Mouse (Mus musculus): ENCODE measurements around the gene Syt1. TPM values are rescaled to one million over a fixed set of nuclear protein-coding genes. Genes with fewer than 3 reads are reported as not detected.

The Syt1 gene
- polyA plus RNA-seq, 1 experiment, result 0.67 TPM

- Histone ChIP-seq H3K4me1 (ENCODE audit: control insufficient read depth, insufficient read depth, insufficient read length, low read length) (no peaks in the 10 kb centered on the region), H3K27me3 (ENCODE audit: control insufficient read depth, insufficient read depth, low read length) (no peaks in the 10 kb centered on the region), H3K4me3 (ENCODE audit: low read depth, low read length) (no peak overlapping the region), H3K27ac (ENCODE audit: insufficient read depth, low read depth, low read length) (no peak overlapping the region), H3K36me3 (ENCODE audit: control insufficient read depth, insufficient read depth, low read length) (no peaks in the 10 kb centered on the region)
- 89% methylated on average over 6 of the region's 6 CpGs for WGBS
- TF ChIP-seq CTCF (IDR thresholded peaks at IDR 0.05; ENCODE audit: extremely low read depth, insufficient read length, insufficient replicate concordance, low read depth, low read length) (no peak), POLR2A (IDR thresholded peaks at IDR 0.05; ENCODE audit: low read depth, low read length) (no peak)
Observed at GRCm38 (mm10) chr10:108569568-108570139, 441.1 kb downstream of the Syt1 start.

- TF ChIP-seq CTCF (IDR thresholded peaks at IDR 0.05; ENCODE audit: extremely low read depth, insufficient read length, insufficient replicate concordance, low read depth, low read length), result no peak
- TF ChIP-seq POLR2A (IDR thresholded peaks at IDR 0.05; ENCODE audit: low read depth, low read length), result no peak
- Histone ChIP-seq H3K27ac (ENCODE audit: insufficient read depth, low read depth, low read length) (no peak overlapping the region), H3K27me3 (ENCODE audit: control insufficient read depth, insufficient read depth, low read length) (no peaks in the 10 kb centered on the region), H3K4me3 (ENCODE audit: low read depth, low read length) (no peak overlapping the region), H3K4me1 (ENCODE audit: control insufficient read depth, insufficient read depth, insufficient read length, low read length) (no peaks in the 10 kb centered on the region), H3K36me3 (ENCODE audit: control insufficient read depth, insufficient read depth, low read length) (no peaks in the 10 kb centered on the region)
- WGBS, result 39% methylated on average over 6 of the region's 6 CpGs
Observed at GRCm38 (mm10) chr10:108568925-108569324, 441.9 kb downstream of the Syt1 start.

- Histone ChIP-seq H3K4me1 (ENCODE audit: control insufficient read depth, insufficient read depth, insufficient read length, low read length) (no peaks in the 10 kb centered on the region), H3K36me3 (ENCODE audit: control insufficient read depth, insufficient read depth, low read length) (no peaks in the 10 kb centered on the region), H3K27me3 (ENCODE audit: control insufficient read depth, insufficient read depth, low read length) (no peaks in the 10 kb centered on the region), H3K4me3 (ENCODE audit: low read depth, low read length) (no peak overlapping the region), H3K27ac (ENCODE audit: insufficient read depth, low read depth, low read length) (no peak overlapping the region)
- 20% methylated on average over 8 of the region's 8 CpGs for WGBS
- TF ChIP-seq POLR2A (IDR thresholded peaks at IDR 0.05; ENCODE audit: low read depth, low read length) (no peak), CTCF (IDR thresholded peaks at IDR 0.05; ENCODE audit: extremely low read depth, insufficient read length, insufficient replicate concordance, low read depth, low read length) (no peak)
Observed at GRCm38 (mm10) chr10:108568136-108568535, 442.6 kb downstream of the Syt1 start.

- H3K4me3 ChIP-seq (ENCODE audit: low read depth, low read length), result no peak overlapping the region
- H3K4me1 ChIP-seq (ENCODE audit: control insufficient read depth, insufficient read depth, insufficient read length, low read length), result no peaks in the 10 kb centered on the region
- H3K27me3 ChIP-seq (ENCODE audit: control insufficient read depth, insufficient read depth, low read length), result no peaks in the 10 kb centered on the region
- H3K36me3 ChIP-seq (ENCODE audit: control insufficient read depth, insufficient read depth, low read length), result no peaks in the 10 kb centered on the region
- no peak for TF ChIP-seq CTCF (IDR thresholded peaks at IDR 0.05; ENCODE audit: extremely low read depth, insufficient read length, insufficient replicate concordance, low read depth, low read length)
- WGBS, result 90% methylated on average over 6 of the region's 6 CpGs
- no peak overlapping the region for H3K27ac ChIP-seq (ENCODE audit: insufficient read depth, low read depth, low read length)
Observed at GRCm38 (mm10) chr10:108567456-108567855, 443.3 kb downstream of the Syt1 start.

- no peaks in the 10 kb centered on the region for H3K36me3 ChIP-seq (ENCODE audit: control insufficient read depth, insufficient read depth, low read length)
- no peaks in the 10 kb centered on the region for H3K4me1 ChIP-seq (ENCODE audit: control insufficient read depth, insufficient read depth, insufficient read length, low read length)
- no peak overlapping the region for H3K4me3 ChIP-seq (ENCODE audit: low read depth, low read length)
- WGBS, result 81% methylated on average over 2 of the region's 2 CpGs
- no peak overlapping the region for H3K27ac ChIP-seq (ENCODE audit: insufficient read depth, low read depth, low read length)
- TF ChIP-seq POLR2A (IDR thresholded peaks at IDR 0.05; ENCODE audit: low read depth, low read length) (no peak), CTCF (IDR thresholded peaks at IDR 0.05; ENCODE audit: extremely low read depth, insufficient read length, insufficient replicate concordance, low read depth, low read length) (no peak)
- no peaks in the 10 kb centered on the region for H3K27me3 ChIP-seq (ENCODE audit: control insufficient read depth, insufficient read depth, low read length)
Observed at GRCm38 (mm10) chr10:108559607-108559908, 451.2 kb downstream of the Syt1 start.

GRCm38 (mm10) chr10:108558812-108559606 is 451.8 kb downstream of the Syt1 start:
- Histone ChIP-seq H3K4me1 (ENCODE audit: control insufficient read depth, insufficient read depth, insufficient read length, low read length) (no peaks in the 10 kb centered on the region), H3K27me3 (ENCODE audit: control insufficient read depth, insufficient read depth, low read length) (no peaks in the 10 kb centered on the region), H3K36me3 (ENCODE audit: control insufficient read depth, insufficient read depth, low read length) (no peaks in the 10 kb centered on the region), H3K4me3 (ENCODE audit: low read depth, low read length) (no peak overlapping the region), H3K27ac (ENCODE audit: insufficient read depth, low read depth, low read length) (no peak overlapping the region)
- TF ChIP-seq POLR2A (IDR thresholded peaks at IDR 0.05; ENCODE audit: low read depth, low read length) (no peak), CTCF (IDR thresholded peaks at IDR 0.05; ENCODE audit: extremely low read depth, insufficient read length, insufficient replicate concordance, low read depth, low read length) (no peak)
- WGBS, result 81% methylated on average over 19 of the region's 19 CpGs

GRCm38 (mm10) chr10:108552544-108552943 is 458.2 kb downstream of the Syt1 start:
- Histone ChIP-seq H3K4me1 (ENCODE audit: control insufficient read depth, insufficient read depth, insufficient read length, low read length) (no peaks in the 10 kb centered on the region), H3K4me3 (ENCODE audit: low read depth, low read length) (no peak overlapping the region), H3K36me3 (ENCODE audit: control insufficient read depth, insufficient read depth, low read length) (no peaks in the 10 kb centered on the region), H3K27me3 (ENCODE audit: control insufficient read depth, insufficient read depth, low read length) (no peaks in the 10 kb centered on the region), H3K27ac (ENCODE audit: insufficient read depth, low read depth, low read length) (no peak overlapping the region)
- TF ChIP-seq POLR2A (IDR thresholded peaks at IDR 0.05; ENCODE audit: low read depth, low read length) (no peak), CTCF (IDR thresholded peaks at IDR 0.05; ENCODE audit: extremely low read depth, insufficient read length, insufficient replicate concordance, low read depth, low read length) (no peak)
- 90% methylated on average over 6 of the region's 6 CpGs for WGBS
